Mouse (Mus musculus) hindbrain, postnatal 0 days (tissue): ENCODE results near the gene Ube2v1. TPM values are rescaled to one million over a fixed set of nuclear protein-coding genes. Genes with fewer than 3 reads are reported as not detected.

ENCODE experiments used
- ATAC-seq: fragments of 200-750 bp; cut with Nextera tagmentation; 2 replicates; pipeline ENCODE4 v1.8.0; 2017; ENCODE audit warnings: mild to moderate bottlenecking, moderate TSS enrichment, moderate library complexity
- DNase-seq: peaks from one replicate; pipeline ENCODE4 v3.0.0-alpha.2; 2015; ENCODE audit warnings: low spot score
- H3K27ac ChIP-seq: fragments of 300-500 bp; sonication (generic); 2 replicates; pipeline ENCODE4 v1.5.1; 2014; ENCODE audit warnings: mild to moderate bottlenecking
- H3K27me3 ChIP-seq: fragments of 300-500 bp; sonication (generic); 2 replicates; pipeline ENCODE4 v1.6.1; 2014; ENCODE audit warnings: low read length, mixed read lengths; ENCODE audit not compliant: insufficient read depth
- H3K36me3 ChIP-seq: fragments of 300-500 bp; sonication (generic); 2 replicates; pipeline ENCODE4 v1.6.1; 2014; ENCODE audit warnings: low read length, mixed read lengths; ENCODE audit not compliant: insufficient read depth
- H3K4me1 ChIP-seq: fragments of 300-500 bp; sonication (generic); 2 replicates; pipeline ENCODE4 v1.6.1; 2014; ENCODE audit warnings: antibody characterized with exemption, low read length, mixed read lengths; ENCODE audit not compliant: insufficient read depth
- H3K4me2 ChIP-seq: fragments of 300-500 bp; sonication (generic); 2 replicates; pipeline ENCODE4 v1.6.1; 2014; ENCODE audit warnings: low read depth, mild to moderate bottlenecking, low read length, moderate library complexity, mixed read lengths
- H3K4me3 ChIP-seq: fragments of 300-500 bp; sonication (generic); 2 replicates; pipeline ENCODE4 v1.5.1; 2014; ENCODE audit warnings: low read length
- H3K9ac ChIP-seq: fragments of 300-500 bp; sonication (generic); replicated peaks from 2 replicates; pipeline ENCODE4 v1.6.1; 2014; ENCODE audit warnings: mild to moderate bottlenecking, low read length, moderate library complexity, mixed read lengths
- H3K9me3 ChIP-seq: fragments of 300-500 bp; sonication (generic); 2 replicates; pipeline ENCODE4 v1.6.1; 2016; ENCODE audit warnings: low read length, mixed read lengths
- CTCF ChIP-seq: IDR thresholded peaks from 2 replicates; pipeline ENCODE4 v1.5.1; 2016; ENCODE audit warnings: antibody characterized with exemption, control low read depth, low read depth
- WGBS: fragments of 180-500 bp; shearing (Covaris S2); extraction: QIAGEN DNeasy Blood & Tissue Kit; methylation state at CpG from one replicate; pipeline ENCODE4 v1.1.7; 2014; 5-methylcytosine and 5-hydroxymethylcytosine counted together
- polyA plus RNA-seq: library from polyadenylated mRNA; unstranded; fragments of >200 nt; fragmentation: Nextera tagmentation; extraction: Ambion mirVana; gene quantifications from 2 replicates; pipeline ENCODE4 v1.2.1, GENCODE M21; 2015
- total RNA-seq: library from RNA; depleted of rRNA; stranded (reverse); fragments of >200 nt; gene quantifications from 2 replicates; pipeline ENCODE4 v1.2.3, GENCODE M21; 2014

The Ube2v1 gene
- total and polyA plus RNA-seq, 2 experiments from 2014 or later, result 247 to 384 TPM

GRCm38 (mm10) chr2:167660611-167660971 lies 28.7 kb upstream of the Ube2v1 start:
- no peak for TF ChIP-seq CTCF
- Histone ChIP-seq H3K27ac (peak overlapping the region; percentile 5; the same call in 1 of the 2 replicates), H3K9ac (peak overlapping the region; percentile 84), H3K9me3 (no peaks in the 10 kb centered on the region), H3K36me3 (no peaks in the 10 kb centered on the region), H3K4me2 (peak overlapping the region; percentile 83), H3K4me3 (peak overlapping the region; percentile 72), H3K4me1 (peaks cover 18% of the 10 kb centered on the region; the same call in 1 of the 2 replicates), H3K27me3 (no peaks in the 10 kb centered on the region)
- peak; percentile 56 for DNase-seq
- WGBS, result 2% methylated on average over 12 of the region's 12 CpGs
- 0 out of 2 replicates have a peak, but pooled peaks have one; percentile 13 for ATAC-seq

- WGBS, result 13% methylated on average over 13 of the region's 13 CpGs
- DNase-seq (peak; percentile 53), ATAC-seq (no peak)
- H3K36me3 ChIP-seq, result no peaks in the 10 kb centered on the region
- peak overlapping the region; percentile 83 for H3K4me2 ChIP-seq
- H3K27ac ChIP-seq, result peak overlapping the region; percentile 5; the same call in 1 of the 2 replicates
- H3K4me3 ChIP-seq, result peak overlapping the region; percentile 72
- TF ChIP-seq CTCF, result no peak
- no peaks in the 10 kb centered on the region for H3K9me3 ChIP-seq
- no peaks in the 10 kb centered on the region for H3K27me3 ChIP-seq
- peaks cover 18% of the 10 kb centered on the region; the same call in 1 of the 2 replicates for H3K4me1 ChIP-seq
- H3K9ac ChIP-seq, result peak overlapping the region; percentile 84
These were observed 28.1 kb upstream of the Ube2v1 start for GRCm38 (mm10) chr2:167659847-167660610.

GRCm38 (mm10) chr2:167659177-167659846 lies 27.4 kb upstream of the Ube2v1 start:
- WGBS, result 76% methylated on average over 10 of the region's 10 CpGs
- Histone ChIP-seq H3K4me1 (peaks cover 18% of the 10 kb centered on the region; the same call in 1 of the 2 replicates), H3K27me3 (no peaks in the 10 kb centered on the region), H3K4me2 (peak overlapping the region; percentile 83), H3K36me3 (no peaks in the 10 kb centered on the region; the same call in 1 of the 2 replicates), H3K9ac (peak overlapping the region; percentile 84; the same call in 1 of the 2 replicates), H3K27ac (no peak overlapping the region), H3K4me3 (peak overlapping the region; percentile 72; the same call in 1 of the 2 replicates), H3K9me3 (no peaks in the 10 kb centered on the region)
- DNase-seq (no peak), ATAC-seq (no peak)
- no peak for TF ChIP-seq CTCF

GRCm38 (mm10) chr2:167658712-167659111 lies 26.8 kb upstream of the Ube2v1 start:
- TF ChIP-seq CTCF, result no peak
- H3K9me3 ChIP-seq, result no peaks in the 10 kb centered on the region
- no peak for DNase-seq
- H3K9ac ChIP-seq, result no peak overlapping the region
- WGBS, result 85% methylated on average over 11 of the region's 11 CpGs
- H3K27ac ChIP-seq, result no peak overlapping the region
- no peak overlapping the region for H3K4me2 ChIP-seq
- no peaks in the 10 kb centered on the region; the same call in 1 of the 2 replicates for H3K36me3 ChIP-seq
- no peak for ATAC-seq
- no peak overlapping the region for H3K4me3 ChIP-seq
- peaks cover 18% of the 10 kb centered on the region; the same call in 1 of the 2 replicates for H3K4me1 ChIP-seq
- no peaks in the 10 kb centered on the region for H3K27me3 ChIP-seq

GRCm38 (mm10) chr2:167657973-167658372 lies 26.1 kb upstream of the Ube2v1 start:
- H3K36me3 ChIP-seq, result no peaks in the 10 kb centered on the region; the same call in 1 of the 2 replicates
- no peak overlapping the region for H3K4me2 ChIP-seq
- no peaks in the 10 kb centered on the region for H3K9me3 ChIP-seq
- DNase-seq (no peak), ATAC-seq (no peak)
- no peak overlapping the region for H3K27ac ChIP-seq
- no peak overlapping the region for H3K4me3 ChIP-seq
- no peak for TF ChIP-seq CTCF
- H3K4me1 ChIP-seq, result peaks cover 18% of the 10 kb centered on the region; the same call in 1 of the 2 replicates
- 90% methylated on average over 4 of the region's 4 CpGs for WGBS
- H3K27me3 ChIP-seq, result no peaks in the 10 kb centered on the region
- H3K9ac ChIP-seq, result no peak overlapping the region

- DNase-seq (no peak), ATAC-seq (no peak)
- no peak for TF ChIP-seq CTCF
- Histone ChIP-seq H3K27me3 (no peaks in the 10 kb centered on the region), H3K36me3 (no peaks in the 10 kb centered on the region; the same call in 1 of the 2 replicates), H3K9ac (no peak overlapping the region), H3K4me2 (no peak overlapping the region), H3K9me3 (no peaks in the 10 kb centered on the region), H3K4me3 (no peak overlapping the region), H3K27ac (no peak overlapping the region), H3K4me1 (peaks cover 12% of the 10 kb centered on the region; the same call in 1 of the 2 replicates)
- 84% methylated on average over 16 of the region's 16 CpGs for WGBS
These were observed 25.0 kb upstream of the Ube2v1 start for GRCm38 (mm10) chr2:167656629-167657478.
